Mouse (Mus musculus) hindbrain, embryonic 14.5 days (tissue): Measurements from ENCODE around the gene Arhgef3. TPM values are rescaled to one million over a fixed set of nuclear protein-coding genes. Genes with fewer than 3 reads are reported as not detected.

Experiments used
- ATAC-seq: fragments of 200-750 bp; cut with Nextera tagmentation; 2 replicates; pipeline ENCODE4 v1.8.0; 2017; ENCODE audit warnings: moderate number of reproducible peaks, mild to moderate bottlenecking, moderate TSS enrichment, moderate library complexity; ENCODE audit not compliant: low FRiP score
- DNase-seq: peaks from one replicate; pipeline ENCODE4 v3.0.0-alpha.2; 2015; ENCODE audit warnings: low spot score
- H3K27ac ChIP-seq: fragments of 300-500 bp; sonication (generic); 2 replicates; pipeline ENCODE4 v1.5.1; 2014; ENCODE audit warnings: mild to moderate bottlenecking, moderate library complexity
- H3K27me3 ChIP-seq: fragments of 300-500 bp; sonication (generic); 2 replicates; pipeline ENCODE4 v1.6.1; 2014; ENCODE audit warnings: mild to moderate bottlenecking, low read length, mixed read lengths; ENCODE audit not compliant: control insufficient read depth, insufficient read depth
- H3K36me3 ChIP-seq: fragments of 300-500 bp; sonication (generic); replicated peaks from 2 replicates; pipeline ENCODE4 v1.6.1; 2014; ENCODE audit not compliant: control insufficient read depth, insufficient read depth
- H3K4me1 ChIP-seq: fragments of 300-500 bp; sonication (generic); replicated peaks from 2 replicates; pipeline ENCODE4 v1.6.1; 2014; ENCODE audit warnings: antibody characterized with exemption, low read length, mixed read lengths; ENCODE audit not compliant: control insufficient read depth, insufficient read depth
- H3K4me2 ChIP-seq: fragments of 300-500 bp; sonication (generic); replicated peaks from 2 replicates; pipeline ENCODE4 v1.6.1; 2014; ENCODE audit warnings: mild to moderate bottlenecking, moderate library complexity
- H3K4me3 ChIP-seq: fragments of 300-500 bp; sonication (generic); replicated peaks from 2 replicates; pipeline ENCODE4 v1.5.1; 2014; ENCODE audit warnings: mild to moderate bottlenecking, low read length
- H3K9ac ChIP-seq: fragments of 300-500 bp; sonication (generic); 2 replicates; pipeline ENCODE4 v1.6.1; 2014
- H3K9me3 ChIP-seq: fragments of 300-500 bp; sonication (generic); 2 replicates; pipeline ENCODE4 v1.6.1; 2016; ENCODE audit warnings: low read length; ENCODE audit not compliant: control insufficient read depth
- WGBS: fragments of 180-500 bp; shearing (Covaris S2); extraction: QIAGEN DNeasy Blood & Tissue Kit; methylation state at CpG from one replicate; pipeline ENCODE4 v1.1.7; 2014; 5-methylcytosine and 5-hydroxymethylcytosine counted together
- polyA plus RNA-seq: library from polyadenylated mRNA; unstranded; fragments of >200 nt; fragmentation: Nextera tagmentation; extraction: Ambion mirVana; gene quantifications from 2 replicates; pipeline ENCODE4 v1.2.1, GENCODE M21; 2014

Gene Arhgef3
- polyA plus RNA-seq, 1 experiment from 2014 or later: 11.8 TPM

DNA sequence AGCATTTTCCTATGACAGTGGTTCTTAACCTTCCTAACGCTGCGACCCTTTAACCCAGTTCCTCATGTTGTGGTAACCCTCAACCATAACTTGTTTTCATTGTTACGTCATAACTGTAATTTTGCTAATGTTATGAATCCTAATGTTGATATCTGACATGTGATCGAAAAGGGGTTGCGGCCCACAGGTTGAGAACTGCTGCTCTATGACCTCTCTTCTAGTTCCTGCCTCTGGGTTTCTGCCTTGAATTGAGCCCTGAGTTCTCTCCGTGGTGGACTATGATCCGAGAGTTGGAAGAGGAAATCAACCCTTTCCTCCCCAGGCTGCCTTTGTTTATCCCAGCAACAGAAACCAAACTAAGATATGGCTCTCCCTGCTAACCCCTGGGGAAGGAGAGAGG, 266.8 kb downstream of the Arhgef3 start:
- Histone ChIP-seq H3K9ac (no peak overlapping the region), H3K27ac (no peak overlapping the region), H3K4me1 (no peaks in the 10 kb centered on the region), H3K9me3 (no peaks in the 10 kb centered on the region), H3K27me3 (no peaks in the 10 kb centered on the region), H3K4me2 (no peak overlapping the region), H3K36me3 (no peaks in the 10 kb centered on the region), H3K4me3 (no peak overlapping the region)
- no peak for DNase-seq
- no peak for ATAC-seq
- 88% methylated on average over 7 of the region's 7 CpGs for WGBS

- 91% methylated on average over 5 of the region's 5 CpGs for WGBS
These were observed 268.7 kb downstream of the Arhgef3 start for GRCm38 (mm10) chr14:27383321-27383830.

GRCm38 (mm10) chr14:27384143-27384542, 269.4 kb downstream of the Arhgef3 start:
- Histone ChIP-seq H3K4me1 (no peaks in the 10 kb centered on the region), H3K4me2 (no peak overlapping the region), H3K9me3 (no peaks in the 10 kb centered on the region), H3K4me3 (no peak overlapping the region), H3K27me3 (no peaks in the 10 kb centered on the region), H3K27ac (no peak overlapping the region), H3K9ac (no peak overlapping the region), H3K36me3 (no peaks in the 10 kb centered on the region)
- DNase-seq: no peak
- ATAC-seq: no peak
- WGBS: 92% methylated on average over 4 of the region's 4 CpGs

More at GRCm38 (mm10) chr14:27383321-27383830, 268.7 kb downstream of the Arhgef3 start:
- Histone ChIP-seq H3K4me2 (no peak overlapping the region), H3K9me3 (no peaks in the 10 kb centered on the region), H3K4me1 (no peaks in the 10 kb centered on the region), H3K36me3 (no peaks in the 10 kb centered on the region), H3K27ac (no peak overlapping the region), H3K27me3 (no peaks in the 10 kb centered on the region), H3K4me3 (no peak overlapping the region), H3K9ac (no peak overlapping the region)
- ATAC-seq: no peak
- DNase-seq: no peak

DNA sequence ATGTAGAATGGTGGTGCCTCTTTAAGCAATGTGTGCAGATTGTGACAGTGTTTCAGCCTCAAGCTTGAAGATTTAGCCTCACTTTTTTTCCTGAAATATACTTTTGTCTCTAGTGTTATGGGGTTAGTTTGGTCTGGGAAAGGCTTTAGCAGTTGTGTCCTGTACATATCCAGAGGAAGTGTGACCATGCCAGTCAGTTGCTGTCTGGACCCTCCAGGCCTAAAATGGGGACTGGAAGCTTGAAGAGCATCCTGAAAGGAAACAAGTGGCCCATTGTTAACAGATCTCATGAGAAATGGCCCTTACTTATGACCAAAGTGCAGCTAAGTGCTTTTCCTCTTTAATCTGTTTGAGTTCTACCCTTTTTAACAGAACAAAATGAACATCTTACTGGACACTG, 273.9 kb downstream of the Arhgef3 start:
- Histone ChIP-seq H3K9me3 (no peaks in the 10 kb centered on the region), H3K36me3 (no peaks in the 10 kb centered on the region), H3K4me3 (no peak overlapping the region), H3K4me1 (no peaks in the 10 kb centered on the region), H3K4me2 (no peak overlapping the region), H3K27me3 (no peaks in the 10 kb centered on the region), H3K27ac (no peak overlapping the region), H3K9ac (no peak overlapping the region)
- ATAC-seq: no peak
- DNase-seq: no peak

- ATAC-seq (no peak), DNase-seq (no peak)
- no peaks in the 10 kb centered on the region for H3K36me3 ChIP-seq
- no peak overlapping the region for H3K4me3 ChIP-seq
- 83% methylated on average over 2 of the region's 2 CpGs for WGBS
- no peak overlapping the region for H3K9ac ChIP-seq
- H3K4me2 ChIP-seq: no peak overlapping the region
- H3K27me3 ChIP-seq: no peaks in the 10 kb centered on the region
- no peaks in the 10 kb centered on the region for H3K9me3 ChIP-seq
- H3K27ac ChIP-seq: no peak overlapping the region
- no peaks in the 10 kb centered on the region for H3K4me1 ChIP-seq
These were observed 275.0 kb downstream of the Arhgef3 start for GRCm38 (mm10) chr14:27389722-27390121.

DNA sequence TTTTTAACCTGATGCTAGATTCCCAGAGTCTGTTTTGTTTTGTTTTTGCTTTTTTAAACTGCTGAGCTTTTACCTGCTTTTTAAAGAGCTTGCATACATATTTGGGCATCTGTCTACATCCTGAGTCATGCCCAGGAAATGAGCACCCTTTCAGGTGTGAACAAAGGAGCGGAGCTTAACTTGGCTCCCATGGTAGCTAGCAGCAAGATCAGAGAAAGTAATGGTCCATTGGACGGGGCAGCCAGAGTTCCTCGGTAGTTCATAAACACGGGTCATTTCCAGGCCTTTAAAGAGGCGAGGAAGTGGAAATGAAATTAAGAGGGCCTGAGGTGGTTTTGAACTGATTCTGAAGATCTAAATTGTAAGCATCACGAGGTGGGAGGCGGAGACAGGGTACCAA, 276.0 kb downstream of the Arhgef3 start:
- ATAC-seq: no peak
- Histone ChIP-seq H3K36me3 (no peaks in the 10 kb centered on the region), H3K9me3 (no peaks in the 10 kb centered on the region), H3K9ac (no peak overlapping the region), H3K4me3 (no peak overlapping the region), H3K27me3 (no peaks in the 10 kb centered on the region), H3K27ac (no peak overlapping the region), H3K4me1 (no peaks in the 10 kb centered on the region), H3K4me2 (no peak overlapping the region)
- WGBS: 67% methylated on average over 7 of the region's 7 CpGs
- no peak for DNase-seq

- Histone ChIP-seq H3K4me2 (no peak overlapping the region), H3K27me3 (no peaks in the 10 kb centered on the region), H3K36me3 (no peaks in the 10 kb centered on the region), H3K27ac (no peak overlapping the region), H3K4me3 (no peak overlapping the region), H3K9me3 (no peaks in the 10 kb centered on the region), H3K4me1 (no peaks in the 10 kb centered on the region; the same call in 1 of the 2 replicates), H3K9ac (no peak overlapping the region)
- 68% methylated on average over 9 of the region's 9 CpGs for WGBS
- no peak for DNase-seq
- ATAC-seq: no peak
These were observed 277.1 kb downstream of the Arhgef3 start for GRCm38 (mm10) chr14:27391776-27392308.

DNA sequence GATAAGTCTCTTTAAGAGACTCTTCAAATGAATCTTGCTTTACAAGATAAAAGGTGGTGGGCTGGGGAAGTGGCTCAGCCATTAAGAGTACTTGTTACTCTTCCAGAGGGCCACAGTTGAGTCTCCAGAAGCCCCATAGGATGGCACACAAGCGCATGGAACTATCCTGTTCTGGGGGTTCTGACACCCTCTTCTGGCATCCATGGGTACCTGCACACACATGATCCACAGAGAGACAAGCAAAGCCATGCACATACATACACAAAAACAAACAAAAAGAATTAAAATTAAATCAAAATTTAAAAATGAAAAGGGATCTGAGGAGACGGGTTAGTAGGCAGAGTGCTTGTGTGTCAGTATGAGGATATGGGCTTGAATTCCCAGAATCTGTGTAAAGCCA, 278.0 kb downstream of the Arhgef3 start:
- 97% methylated on average over 2 of the region's 2 CpGs for WGBS
- Histone ChIP-seq H3K9me3 (no peaks in the 10 kb centered on the region), H3K27me3 (no peaks in the 10 kb centered on the region), H3K36me3 (no peaks in the 10 kb centered on the region), H3K4me2 (no peak overlapping the region), H3K9ac (no peak overlapping the region), H3K4me3 (no peak overlapping the region), H3K27ac (no peak overlapping the region), H3K4me1 (no peaks in the 10 kb centered on the region; the same call in 1 of the 2 replicates)
- ATAC-seq (no peak), DNase-seq (no peak)

GRCm38 (mm10) chr14:27393806-27394205, 279.1 kb downstream of the Arhgef3 start:
- DNase-seq (no peak), ATAC-seq (no peak)
- WGBS: 75% methylated on average over 10 of the region's 10 CpGs
- Histone ChIP-seq H3K27me3 (no peaks in the 10 kb centered on the region), H3K4me2 (no peak overlapping the region), H3K9ac (no peak overlapping the region), H3K4me3 (no peak overlapping the region), H3K27ac (no peak overlapping the region), H3K9me3 (no peaks in the 10 kb centered on the region), H3K4me1 (no peaks in the 10 kb centered on the region; the same call in 1 of the 2 replicates), H3K36me3 (no peaks in the 10 kb centered on the region)

DNA sequence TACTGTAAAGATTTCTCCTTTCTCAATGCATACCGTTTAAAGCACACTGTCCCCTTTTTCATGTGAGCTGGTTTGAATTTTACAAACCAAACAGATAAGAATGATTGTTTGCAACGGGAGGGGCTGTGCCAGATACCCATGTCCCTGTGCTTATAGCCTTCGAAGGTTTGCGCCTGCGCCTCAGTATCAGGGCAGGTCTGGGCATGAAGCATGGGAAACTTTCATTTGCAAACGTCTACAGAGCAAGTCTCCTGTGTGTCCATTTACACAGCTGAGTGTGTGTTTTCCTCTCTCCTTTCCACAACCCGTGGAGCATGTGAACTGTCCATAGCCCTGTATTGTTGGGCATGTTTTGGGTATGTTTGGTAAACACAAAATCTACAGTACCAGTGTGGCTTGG, 281.7 kb downstream of the Arhgef3 start:
- H3K4me2 ChIP-seq: no peak overlapping the region
- no peak for DNase-seq
- ATAC-seq: no peak
- H3K9ac ChIP-seq: no peak overlapping the region
- 85% methylated on average over 7 of the region's 7 CpGs for WGBS
- H3K4me1 ChIP-seq: no peaks in the 10 kb centered on the region; the same call in 1 of the 2 replicates
- no peaks in the 10 kb centered on the region for H3K36me3 ChIP-seq
- no peak overlapping the region for H3K4me3 ChIP-seq
- no peaks in the 10 kb centered on the region for H3K9me3 ChIP-seq
- H3K27me3 ChIP-seq: no peaks in the 10 kb centered on the region
- no peak overlapping the region for H3K27ac ChIP-seq
